In genomic region chr3:55248508-55248907, GRCm38 (mm10) we compare ENCODE assay signal across 8 mouse cellular contexts. TPM values are rescaled to one million over a fixed set of nuclear protein-coding genes. Genes with fewer than 3 reads are reported as not detected.
DNase-seq lines count a peak whose midpoint lies in the region; ATAC-seq lines count a peak whose summit lies in the region.

No protein-coding gene starts in this region.

- H3K4me3 ChIP-seq in hindbrain, embryonic 13.5 days: no peak overlapping the region
- no peak overlapping the region for H3K4me3 ChIP-seq in hindbrain, embryonic 10.5 days

- peaks cover 73% of the 10 kb centered on the region for H3K4me1 ChIP-seq in hindbrain, embryonic 13.5 days (replicated peaks)
- peaks cover 15% of the 10 kb centered on the region for H3K4me1 ChIP-seq in hindbrain, embryonic 10.5 days (replicated peaks)

- H3K27me3 ChIP-seq in hindbrain, embryonic 13.5 days: no peaks in the 10 kb centered on the region
- H3K27me3 ChIP-seq in hindbrain, embryonic 10.5 days (ENCODE audit: insufficient read depth, poor library complexity, severe bottlenecking): peaks cover 6% of the 10 kb centered on the region

- H3K9me3 ChIP-seq in hindbrain, embryonic 13.5 days: no peaks in the 10 kb centered on the region
- no peaks in the 10 kb centered on the region for H3K9me3 ChIP-seq in hindbrain, embryonic 10.5 days

- H3K4me2 ChIP-seq in hindbrain, embryonic 13.5 days: no peak overlapping the region

- peaks cover 39% of the 10 kb centered on the region for H3K36me3 ChIP-seq in hindbrain, embryonic 13.5 days
- H3K36me3 ChIP-seq in hindbrain, embryonic 10.5 days: peaks cover 37% of the 10 kb centered on the region

- 0 out of 2 replicates have a peak overlapping the region, but pooled peaks have one; percentile 0 for H3K27ac ChIP-seq in hindbrain, embryonic 13.5 days
- H3K27ac ChIP-seq in hindbrain, embryonic 10.5 days: no peak overlapping the region

- no peak overlapping the region for H3K9ac ChIP-seq in hindbrain, embryonic 13.5 days

- WGBS in hindbrain, embryonic 13.5 days: 62% methylated on average over 6 of the region's 6 CpGs
- 87% methylated on average over 6 of the region's 6 CpGs for WGBS in hindbrain, embryonic 10.5 days

- no peak for DNase-seq in hindbrain, embryonic 10.5 days (ENCODE audit: low spot score)
- DNase-seq in Muller cell, postnatal 12 days (ENCODE audit: inconsistent ontology term): peak; percentile 95
- peak; percentile 28 for DNase-seq in cerebellum, adult 11 months
- DNase-seq in layer of hippocampus, postnatal 14 days (ENCODE audit: low spot score in 2 of 2): peak; percentile 62 to 81
- DNase-seq in yolk sac, embryonic 10.5 days (ENCODE audit: low spot score): no peak
- DNase-seq in gastrocnemius, postnatal 36 days: no peak

- peak; percentile 78 for ATAC-seq in hindbrain, embryonic 13.5 days (ENCODE audit: low FRiP score)
- no peak for ATAC-seq in erythroblast, adult 5-6 weeks (replicated peaks; ENCODE audit: low FRiP score, poor library complexity, severe bottlenecking)

- intact Hi-C loops in gastrocnemius, postnatal 36 days (cut with DNase I): no loop called here

RNA-seq across cellular contexts. Expression of gene Dclk1, which starts 6.3 kb away (rescaled TPM):
- polyA plus RNA-seq in hindbrain, embryonic 13.5 days (2015; fragmentation: Nextera tagmentation; extraction: Ambion mirVana): 236 and 257 TPM in 2 replicates
- polyA plus RNA-seq in hindbrain, embryonic 10.5 days (2016; fragmentation: Nextera tagmentation; extraction: Ambion mirVana): 52.5 and 81.6 TPM in 2 replicates
- total RNA-seq in layer of hippocampus, postnatal 14 days (2021): 100 to 1,000 TPM; 580 to 665 TPM
- total RNA-seq in erythroblast, adult 5-6 weeks (2015; ENCODE audit: low replicate concordance): not detected in 2 replicates
- not detected in 2 replicates for total RNA-seq in erythroblast, adult 5-6 weeks (2017; ENCODE audit: low replicate concordance)
- total RNA-seq in gastrocnemius, postnatal 36 days (2021): 1 to 10 TPM; 2.6 to 5.7 TPM

Comparison
In these comparisons a context has a peak if more than half of its experiments do, and no peak if none do; other contexts are left out.
1. DNase-seq: peak in Muller cell, postnatal 12 days (single experiment), cerebellum, adult 11 months (single experiment) and layer of hippocampus, postnatal 14 days (2 of 2); none in hindbrain, embryonic 10.5 days (single experiment), yolk sac, embryonic 10.5 days (single experiment) and gastrocnemius, postnatal 36 days (0 of 2).
2. RNA of gene Dclk1, which starts 6.3 kb away (total RNA-seq): 580 to 665 TPM in layer of hippocampus, postnatal 14 days; 2.6 to 5.7 TPM in gastrocnemius, postnatal 36 days and not detected in erythroblast, adult 5-6 weeks; every median in the first group is over 10 times any median in the second.